Mouse (Mus musculus): ENCODE data around the gene Ubl3. TPM values are rescaled to one million over a fixed set of nuclear protein-coding genes. Genes with fewer than 3 reads are reported as not detected.

Gene Ubl3
- polyA plus RNA-seq, 1 experiment from 2014 or later, result 76.6 TPM

DNA sequence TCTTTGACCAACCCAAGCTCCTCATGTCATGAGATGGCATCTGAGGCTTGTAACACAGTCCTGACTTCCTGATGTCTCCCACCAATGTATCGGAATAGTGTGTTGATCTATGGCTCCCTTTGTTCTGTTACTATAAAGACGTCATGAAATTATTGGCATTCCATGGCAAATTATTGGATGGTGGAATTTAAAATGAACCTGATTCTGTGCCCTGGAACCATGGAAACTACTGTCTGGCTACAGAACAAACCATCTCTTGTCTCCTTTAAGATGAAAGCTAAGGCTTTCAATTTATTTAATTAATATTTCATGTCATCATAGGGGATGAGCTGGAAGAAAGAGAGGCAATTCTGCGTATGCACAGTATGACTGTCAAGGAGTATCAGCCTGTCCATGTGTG lies 36.4 kb upstream of the Ubl3 start:
- Histone ChIP-seq H3K9me3 (ENCODE audit: control insufficient read depth, low read length) (no peaks in the 10 kb centered on the region), H3K27me3 (ENCODE audit: control insufficient read depth, insufficient read depth, low read length) (no peaks in the 10 kb centered on the region), H3K4me1 (replicated peaks; ENCODE audit: control insufficient read depth, insufficient read depth, low read length) (peaks cover 7% of the 10 kb centered on the region; the same call in 1 of the 2 replicates), H3K9ac (ENCODE audit: low read depth, low read length) (no peak overlapping the region), H3K4me3 (ENCODE audit: low read depth, low read length) (no peak overlapping the region), H3K4me2 (replicated peaks; ENCODE audit: low read depth, low read length) (no peak overlapping the region), H3K36me3 (ENCODE audit: control insufficient read depth, insufficient read depth, low read length) (no peaks in the 10 kb centered on the region), H3K27ac (ENCODE audit: low read depth, low read length) (no peak overlapping the region)
- ATAC-seq (ENCODE audit: low FRiP score) (no peak), DNase-seq (ENCODE audit: low spot score) (no peak)
- WGBS, result 69% methylated on average over 3 of the region's 3 CpGs

DNA sequence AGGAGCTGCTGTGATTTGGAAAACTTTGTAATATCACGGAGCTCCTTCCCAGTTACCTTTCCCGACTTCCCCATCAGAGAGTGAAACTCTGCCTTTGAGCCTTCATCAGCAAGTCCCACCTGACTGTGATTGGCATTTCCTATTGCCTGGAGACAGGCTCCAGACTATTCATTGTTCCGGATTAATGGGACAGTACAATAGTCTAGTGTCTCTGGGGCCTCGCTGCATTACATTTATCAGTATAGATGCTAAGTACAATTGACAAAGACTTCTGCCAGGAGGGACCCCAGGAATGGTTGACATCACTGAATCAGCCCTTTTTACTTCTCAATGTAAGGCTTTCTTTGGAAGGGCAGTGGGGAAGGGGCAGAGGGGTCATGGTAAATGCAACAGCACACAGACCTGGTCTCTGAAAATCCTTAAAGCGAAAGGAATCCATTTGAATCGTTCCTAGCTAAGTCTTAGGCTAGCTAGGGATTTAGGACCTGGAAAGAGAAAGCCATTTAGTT lies 35.6 kb upstream of the Ubl3 start:
- H3K4me1 ChIP-seq (replicated peaks; ENCODE audit: control insufficient read depth, insufficient read depth, low read length), result peaks cover 4% of the 10 kb centered on the region; the same call in 1 of the 2 replicates
- H3K27ac ChIP-seq (ENCODE audit: low read depth, low read length), result no peak overlapping the region
- DNase-seq (ENCODE audit: low spot score) (peak; percentile 42), ATAC-seq (ENCODE audit: low FRiP score) (peak; percentile 56; the same call in 1 of the 2 replicates)
- H3K36me3 ChIP-seq (ENCODE audit: control insufficient read depth, insufficient read depth, low read length), result no peaks in the 10 kb centered on the region
- H3K4me2 ChIP-seq (replicated peaks; ENCODE audit: low read depth, low read length), result no peak overlapping the region
- H3K4me3 ChIP-seq (ENCODE audit: low read depth, low read length), result no peak overlapping the region
- no peaks in the 10 kb centered on the region for H3K9me3 ChIP-seq (ENCODE audit: control insufficient read depth, low read length)
- WGBS, result 40% methylated on average over 6 of the region's 6 CpGs
- H3K27me3 ChIP-seq (ENCODE audit: control insufficient read depth, insufficient read depth, low read length), result no peaks in the 10 kb centered on the region
- no peak overlapping the region for H3K9ac ChIP-seq (ENCODE audit: low read depth, low read length)

DNA sequence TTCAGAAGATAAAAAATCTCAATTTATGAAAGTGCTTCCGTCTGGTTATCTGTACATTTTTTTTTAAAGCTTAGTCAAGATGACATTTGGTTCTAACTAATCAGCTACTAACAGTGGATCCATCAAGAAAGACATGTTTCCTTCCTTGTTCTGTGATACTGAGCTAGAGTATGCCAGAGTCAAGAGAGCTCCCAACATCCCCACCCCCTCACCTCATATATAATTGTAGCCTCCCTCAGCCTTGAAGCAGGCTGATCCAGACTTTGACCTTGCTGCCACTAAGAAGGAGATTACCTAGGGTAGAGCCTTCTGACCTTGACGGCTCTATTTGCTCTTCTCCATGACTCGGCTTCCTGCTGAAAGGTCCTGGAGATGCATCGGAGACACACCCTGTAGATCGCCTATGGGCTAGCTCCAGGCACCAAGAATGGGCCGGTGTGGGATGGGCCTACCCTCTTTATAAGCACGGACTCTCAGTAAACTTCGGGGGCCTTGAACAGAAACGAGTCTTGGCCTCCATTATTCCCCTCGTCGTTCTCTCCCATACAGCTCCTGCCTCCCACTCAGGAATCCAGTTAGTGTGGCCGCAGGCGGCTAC lies 27.9 kb upstream of the Ubl3 start:
- Histone ChIP-seq H3K4me3 (ENCODE audit: low read depth, low read length) (no peak overlapping the region), H3K27ac (ENCODE audit: low read depth, low read length) (no peak overlapping the region), H3K4me2 (replicated peaks; ENCODE audit: low read depth, low read length) (no peak overlapping the region), H3K27me3 (ENCODE audit: control insufficient read depth, insufficient read depth, low read length) (no peaks in the 10 kb centered on the region), H3K9me3 (ENCODE audit: control insufficient read depth, low read length) (no peaks in the 10 kb centered on the region), H3K4me1 (replicated peaks; ENCODE audit: control insufficient read depth, insufficient read depth, low read length) (no peaks in the 10 kb centered on the region), H3K9ac (ENCODE audit: low read depth, low read length) (no peak overlapping the region), H3K36me3 (ENCODE audit: control insufficient read depth, insufficient read depth, low read length) (no peaks in the 10 kb centered on the region)
- DNase-seq (ENCODE audit: low spot score), result no peak
- WGBS, result 93% methylated on average over 13 of the region's 13 CpGs
- ATAC-seq (ENCODE audit: low FRiP score), result no peak

DNA sequence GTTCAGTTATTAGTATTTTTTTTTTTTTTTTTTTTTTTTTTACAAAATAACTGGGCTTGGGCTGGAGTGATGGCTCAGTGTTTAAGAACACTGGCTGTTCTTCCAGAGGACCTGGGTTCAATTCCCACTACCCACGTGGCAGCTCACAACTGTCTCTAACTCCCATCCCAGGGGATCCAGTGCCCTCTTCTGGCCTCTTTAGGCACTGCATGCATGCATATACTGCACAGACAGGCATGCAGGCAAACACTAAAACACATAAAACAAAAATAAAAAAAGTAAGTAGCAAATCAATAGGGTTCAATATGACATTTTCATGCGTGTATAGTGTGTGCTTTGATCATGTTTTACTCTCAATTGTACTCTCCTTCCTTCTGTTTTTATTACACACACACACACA lies 26.6 kb upstream of the Ubl3 start:
- H3K4me2 ChIP-seq (replicated peaks; ENCODE audit: low read depth, low read length), result no peak overlapping the region
- no peaks in the 10 kb centered on the region for H3K4me1 ChIP-seq (replicated peaks; ENCODE audit: control insufficient read depth, insufficient read depth, low read length)
- WGBS, result 87% methylated on average over 2 of the region's 2 CpGs
- no peaks in the 10 kb centered on the region for H3K27me3 ChIP-seq (ENCODE audit: control insufficient read depth, insufficient read depth, low read length)
- no peak overlapping the region for H3K4me3 ChIP-seq (ENCODE audit: low read depth, low read length)
- H3K9me3 ChIP-seq (ENCODE audit: control insufficient read depth, low read length), result no peaks in the 10 kb centered on the region
- H3K27ac ChIP-seq (ENCODE audit: low read depth, low read length), result no peak overlapping the region
- DNase-seq (ENCODE audit: low spot score) (no peak), ATAC-seq (ENCODE audit: low FRiP score) (no peak)
- no peaks in the 10 kb centered on the region for H3K36me3 ChIP-seq (ENCODE audit: control insufficient read depth, insufficient read depth, low read length)
- no peak overlapping the region for H3K9ac ChIP-seq (ENCODE audit: low read depth, low read length)

DNA sequence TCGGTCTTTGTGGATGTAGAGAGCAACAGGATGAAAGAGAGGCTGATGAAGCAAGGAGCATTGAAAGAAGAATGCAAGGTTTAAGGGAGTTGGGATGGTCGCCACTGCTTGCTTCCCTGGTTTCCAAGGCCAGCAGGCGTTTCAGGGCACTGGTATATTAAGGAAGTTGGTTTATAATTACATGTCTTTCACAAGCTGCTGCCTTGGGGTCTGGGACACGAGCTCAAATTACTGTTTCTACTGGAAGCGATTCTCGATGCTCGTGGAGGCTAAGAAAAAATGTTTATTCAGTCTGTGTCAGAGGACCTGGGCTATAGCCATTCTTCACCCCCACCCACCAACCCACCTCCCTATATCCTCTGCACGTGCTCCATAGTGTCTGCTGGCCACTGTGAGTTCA lies 25.8 kb upstream of the Ubl3 start:
- DNase-seq (ENCODE audit: low spot score) (no peak), ATAC-seq (ENCODE audit: low FRiP score) (no peak)
- H3K4me3 ChIP-seq (ENCODE audit: low read depth, low read length), result no peak overlapping the region
- no peaks in the 10 kb centered on the region for H3K36me3 ChIP-seq (ENCODE audit: control insufficient read depth, insufficient read depth, low read length)
- no peaks in the 10 kb centered on the region for H3K9me3 ChIP-seq (ENCODE audit: control insufficient read depth, low read length)
- no peaks in the 10 kb centered on the region for H3K27me3 ChIP-seq (ENCODE audit: control insufficient read depth, insufficient read depth, low read length)
- H3K4me2 ChIP-seq (replicated peaks; ENCODE audit: low read depth, low read length), result no peak overlapping the region
- H3K4me1 ChIP-seq (replicated peaks; ENCODE audit: control insufficient read depth, insufficient read depth, low read length), result no peaks in the 10 kb centered on the region
- 75% methylated on average over 8 of the region's 8 CpGs for WGBS
- no peak overlapping the region for H3K27ac ChIP-seq (ENCODE audit: low read depth, low read length)
- H3K9ac ChIP-seq (ENCODE audit: low read depth, low read length), result no peak overlapping the region

DNA sequence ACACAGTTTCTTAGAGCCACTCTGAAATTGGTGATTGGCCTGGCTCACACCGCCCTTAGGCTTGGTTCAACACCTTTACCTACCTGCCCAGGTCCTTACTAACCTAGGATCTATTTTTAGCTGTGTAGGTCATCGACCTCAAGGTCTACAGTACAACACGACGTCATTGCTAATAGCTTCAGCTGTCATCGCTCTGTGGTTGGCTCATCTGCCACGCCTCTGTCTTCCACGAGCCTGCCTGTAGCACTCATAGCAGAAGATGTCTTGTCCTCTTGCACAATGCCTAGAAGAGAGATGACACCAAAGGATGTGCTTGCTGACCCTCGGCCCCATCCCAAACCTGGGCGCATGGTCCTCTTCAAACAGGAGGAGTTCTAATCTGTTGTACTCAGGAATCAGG lies 24.7 kb upstream of the Ubl3 start:
- no peak overlapping the region for H3K27ac ChIP-seq (ENCODE audit: low read depth, low read length)
- H3K4me1 ChIP-seq (replicated peaks; ENCODE audit: control insufficient read depth, insufficient read depth, low read length), result no peaks in the 10 kb centered on the region
- H3K27me3 ChIP-seq (ENCODE audit: control insufficient read depth, insufficient read depth, low read length), result no peaks in the 10 kb centered on the region
- H3K9me3 ChIP-seq (ENCODE audit: control insufficient read depth, low read length), result no peaks in the 10 kb centered on the region
- H3K36me3 ChIP-seq (ENCODE audit: control insufficient read depth, insufficient read depth, low read length), result no peaks in the 10 kb centered on the region
- DNase-seq (ENCODE audit: low spot score) (no peak), ATAC-seq (ENCODE audit: low FRiP score) (no peak)
- 89% methylated on average over 9 of the region's 9 CpGs for WGBS
- no peak overlapping the region for H3K9ac ChIP-seq (ENCODE audit: low read depth, low read length)
- no peak overlapping the region for H3K4me3 ChIP-seq (ENCODE audit: low read depth, low read length)
- no peak overlapping the region for H3K4me2 ChIP-seq (replicated peaks; ENCODE audit: low read depth, low read length)

DNA sequence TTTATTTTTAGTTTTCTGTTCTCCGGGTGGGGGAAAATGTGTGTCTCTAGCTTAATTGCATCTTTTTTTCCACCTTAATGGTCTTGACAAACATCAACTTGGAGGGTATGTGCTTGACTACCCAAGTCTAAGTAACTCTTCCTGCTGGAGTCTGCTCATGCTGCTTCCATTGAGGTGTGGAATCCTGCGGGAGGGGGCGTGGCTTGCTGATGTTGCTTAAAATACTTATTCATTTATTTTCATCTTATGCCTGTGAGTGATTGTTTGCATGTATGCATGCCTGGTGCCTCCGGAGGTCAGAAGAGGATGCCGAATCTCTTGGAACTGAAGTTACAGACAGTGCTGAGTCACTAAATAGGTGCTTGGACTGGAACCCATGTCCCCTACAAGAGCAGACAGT lies 22.6 kb upstream of the Ubl3 start:
- no peak for DNase-seq (ENCODE audit: low spot score)
- Histone ChIP-seq H3K9ac (ENCODE audit: low read depth, low read length) (no peak overlapping the region), H3K4me1 (replicated peaks; ENCODE audit: control insufficient read depth, insufficient read depth, low read length) (no peaks in the 10 kb centered on the region), H3K36me3 (ENCODE audit: control insufficient read depth, insufficient read depth, low read length) (no peaks in the 10 kb centered on the region), H3K9me3 (ENCODE audit: control insufficient read depth, low read length) (no peaks in the 10 kb centered on the region), H3K27me3 (ENCODE audit: control insufficient read depth, insufficient read depth, low read length) (no peaks in the 10 kb centered on the region), H3K27ac (ENCODE audit: low read depth, low read length) (no peak overlapping the region), H3K4me3 (ENCODE audit: low read depth, low read length) (no peak overlapping the region), H3K4me2 (replicated peaks; ENCODE audit: low read depth, low read length) (no peak overlapping the region)
- ATAC-seq (ENCODE audit: low FRiP score), result no peak
- WGBS, result 63% methylated on average over 5 of the region's 5 CpGs

DNA sequence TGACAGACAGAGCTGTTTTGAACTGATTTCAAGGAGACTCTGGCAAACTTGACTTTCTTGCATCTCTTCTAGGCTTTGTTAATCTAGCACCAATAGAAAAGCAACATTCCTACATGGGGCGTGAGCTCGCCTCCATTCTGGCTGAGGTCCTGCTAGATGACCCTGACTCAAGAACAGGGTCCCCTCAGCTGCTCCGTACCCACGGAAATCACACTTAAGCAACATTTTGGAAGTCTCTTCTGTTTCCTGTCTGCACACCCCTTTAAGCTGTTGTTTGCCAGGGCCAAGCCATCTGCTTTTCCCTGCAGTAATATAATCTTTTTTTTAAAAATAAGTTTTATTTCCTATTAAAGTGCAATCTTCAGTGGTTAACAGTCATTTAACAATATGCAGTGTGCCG lies 20.1 kb upstream of the Ubl3 start:
- 85% methylated on average over 5 of the region's 5 CpGs for WGBS
- Histone ChIP-seq H3K27me3 (ENCODE audit: control insufficient read depth, insufficient read depth, low read length) (no peaks in the 10 kb centered on the region), H3K9me3 (ENCODE audit: control insufficient read depth, low read length) (no peaks in the 10 kb centered on the region), H3K36me3 (ENCODE audit: control insufficient read depth, insufficient read depth, low read length) (no peaks in the 10 kb centered on the region), H3K27ac (ENCODE audit: low read depth, low read length) (no peak overlapping the region), H3K4me2 (replicated peaks; ENCODE audit: low read depth, low read length) (no peak overlapping the region), H3K9ac (ENCODE audit: low read depth, low read length) (no peak overlapping the region), H3K4me1 (replicated peaks; ENCODE audit: control insufficient read depth, insufficient read depth, low read length) (no peaks in the 10 kb centered on the region), H3K4me3 (ENCODE audit: low read depth, low read length) (no peak overlapping the region)
- no peak for DNase-seq (ENCODE audit: low spot score)
- no peak for ATAC-seq (ENCODE audit: low FRiP score)

DNA sequence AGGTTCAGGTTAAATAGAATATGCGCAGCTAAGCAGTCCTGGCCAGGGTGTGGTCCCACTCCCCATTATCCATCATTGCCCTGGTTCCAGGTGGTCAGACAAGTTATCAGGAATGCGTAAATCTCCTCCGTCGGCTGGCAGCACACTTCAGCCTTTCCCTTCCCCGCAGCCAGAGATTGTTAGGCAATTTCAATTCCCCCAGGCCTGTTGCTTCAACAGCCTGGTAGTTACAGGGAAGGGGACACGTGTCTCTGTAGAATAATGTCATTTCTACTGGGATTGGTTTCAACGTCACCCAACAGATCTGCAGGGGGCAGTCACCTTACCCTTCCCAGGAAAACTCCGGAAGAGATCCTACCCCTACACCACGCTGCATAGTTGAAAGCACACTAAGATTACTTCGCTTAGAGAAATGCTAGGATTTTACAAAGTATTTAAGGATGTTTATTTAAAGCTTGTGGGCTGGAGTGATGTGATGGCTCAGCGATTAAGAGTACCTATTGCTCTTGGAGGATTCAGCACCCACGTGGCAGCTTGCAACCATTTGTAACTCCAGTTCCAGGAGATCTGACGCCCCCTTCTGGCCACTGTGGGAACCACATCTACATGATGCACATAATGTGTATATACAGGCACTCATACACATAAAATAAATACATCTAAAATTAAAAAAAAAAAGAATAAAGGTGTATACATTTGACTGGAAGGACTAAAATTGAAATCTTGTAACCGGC lies 18.1 kb upstream of the Ubl3 start:
- Histone ChIP-seq H3K27me3 (ENCODE audit: control insufficient read depth, insufficient read depth, low read length) (no peaks in the 10 kb centered on the region), H3K9me3 (ENCODE audit: control insufficient read depth, low read length) (no peaks in the 10 kb centered on the region), H3K9ac (ENCODE audit: low read depth, low read length) (no peak overlapping the region), H3K4me3 (ENCODE audit: low read depth, low read length) (no peak overlapping the region), H3K27ac (ENCODE audit: low read depth, low read length) (no peak overlapping the region), H3K36me3 (ENCODE audit: control insufficient read depth, insufficient read depth, low read length) (no peaks in the 10 kb centered on the region), H3K4me2 (replicated peaks; ENCODE audit: low read depth, low read length) (no peak overlapping the region), H3K4me1 (replicated peaks; ENCODE audit: control insufficient read depth, insufficient read depth, low read length) (no peaks in the 10 kb centered on the region)
- ATAC-seq (ENCODE audit: low FRiP score) (no peak), DNase-seq (ENCODE audit: low spot score) (no peak)
- WGBS, result 86% methylated on average over 14 of the region's 14 CpGs

Measured in hindbrain, embryonic 11.5 days (tissue).